Mouse (Mus musculus): ENCODE data around the gene Krt5.

DNA sequence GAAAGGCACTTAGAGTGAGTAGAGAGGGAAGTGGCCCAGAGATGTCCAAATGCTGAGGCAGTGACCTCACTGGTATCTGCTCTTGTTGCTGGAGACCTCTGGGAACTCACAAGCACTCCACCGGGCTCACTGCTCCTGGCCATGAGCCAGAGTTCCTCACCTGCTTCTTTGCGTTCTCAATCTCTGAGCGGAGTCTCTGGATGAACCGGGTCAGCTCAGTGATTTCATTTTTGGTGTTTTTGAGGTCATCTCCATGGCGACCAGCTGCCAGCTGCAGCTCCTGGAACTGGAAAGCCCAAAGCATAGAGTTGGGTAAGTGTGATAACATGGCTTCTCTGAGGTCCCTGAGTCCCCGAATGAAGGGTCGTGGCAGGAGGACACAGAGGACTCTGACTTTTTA lies 25.1 kb upstream of the Krt5 start:
- TF ChIP-seq REST (IDR thresholded peaks at IDR 0.05; ENCODE audit: insufficient read depth, insufficient read length) (no peak), MAX (IDR thresholded peaks at IDR 0.05; ENCODE audit: low read depth) (no peak), POLR2A (IDR thresholded peaks at IDR 0.05; ENCODE audit: insufficient read length, low read depth) (no peak), POLR2AphosphoS2 (IDR thresholded peaks at IDR 0.05; ENCODE audit: insufficient read length, low read depth) (no peak), TCF12 (IDR thresholded peaks at IDR 0.05; ENCODE audit: insufficient read depth, poor library complexity, severe bottlenecking) (no peak), MYOD1 (IDR thresholded peaks at IDR 0.05; ENCODE audit: control insufficient read depth in 1 of 3, insufficient read length in 2 of 3, low read depth in 2 of 3) (no peak), CEBPB (IDR thresholded peaks at IDR 0.05; ENCODE audit: insufficient read depth, poor library complexity, severe bottlenecking) (no peak)

Measured in myocyte (in vitro differentiated cells).